In genomic region chr2:135773194-135773972, GRCm38 (mm10) we compare ENCODE assay signal across 13 mouse cellular contexts.
DNase-seq lines count a peak whose midpoint lies in the region; ATAC-seq and TF ChIP-seq lines count a peak whose summit lies in the region.
"Had no signal": no experiment of that assay in that cellular context is flagged by ENCODE, and none has a peak within 500 bp of the region (broad histone marks: within the 10 kb centered on the region; RNA-seq: fewer than 3 reads in every experiment).

No protein-coding gene starts in this region.

- peak; percentile 16 to 19 for DNase-seq in gastrocnemius, adult 8-10 months (ENCODE audit: low spot score in 2 of 2)
- no peak for DNase-seq in gastrocnemius, postnatal 10 days
- no peak for DNase-seq in lung, embryonic 14.5 days
- no peak for DNase-seq in lung, postnatal 36 days
- peak; percentile 69 for DNase-seq in heart, postnatal 0 days (ENCODE audit: low spot score)
- peak; percentile 16 for DNase-seq in yolk sac, embryonic 10.5 days (ENCODE audit: low spot score)
- no peak for DNase-seq in layer of hippocampus, adult 11-12 months (ENCODE audit: low spot score)
- no peak for DNase-seq in cerebellum, adult 11-12 months
- DNase-seq: kidney, adult 11 months; thymus, postnatal 25 days had no signal

- H3K9ac ChIP-seq in lung, embryonic 14.5 days: no peak overlapping the region
- no peak overlapping the region for H3K9ac ChIP-seq in heart, postnatal 0 days (replicated peaks; ENCODE audit: low read depth, low read length)
- H3K9ac ChIP-seq: midbrain, embryonic 12.5 days; neural tube, embryonic 15.5 days had no signal

- H3K36me3 ChIP-seq in lung, embryonic 14.5 days (ENCODE audit: insufficient read depth): no peaks in the 10 kb centered on the region
- H3K36me3 ChIP-seq in heart, postnatal 0 days (replicated peaks; ENCODE audit: control insufficient read depth, insufficient read depth, low read length): no peaks in the 10 kb centered on the region
- H3K36me3 ChIP-seq: G1E; midbrain, embryonic 12.5 days; neural tube, embryonic 15.5 days had no signal

- H3K4me2 ChIP-seq in lung, embryonic 14.5 days: no peak overlapping the region
- peak overlapping the region; percentile 24 for H3K4me2 ChIP-seq in heart, postnatal 0 days (ENCODE audit: low read depth, low read length)
- H3K4me2 ChIP-seq: midbrain, embryonic 12.5 days; neural tube, embryonic 15.5 days had no signal

- peak; percentile 54; the same call in 1 of the 2 replicates for ATAC-seq in lung, embryonic 14.5 days (ENCODE audit: insufficient read depth)
- ATAC-seq in heart, postnatal 0 days (ENCODE audit: insufficient read depth, low read depth): peak; percentile 73

- H3K9me3 ChIP-seq in lung, embryonic 14.5 days (ENCODE audit: low read depth, low read length): no peaks in the 10 kb centered on the region
- no peaks in the 10 kb centered on the region for H3K9me3 ChIP-seq in heart, postnatal 0 days (replicated peaks; ENCODE audit: control insufficient read depth, low read length)
- H3K9me3 ChIP-seq: midbrain, embryonic 12.5 days; neural tube, embryonic 15.5 days had no signal

- 39% methylated on average over 10 of the region's 10 CpGs for WGBS in lung, embryonic 14.5 days
- WGBS in heart, postnatal 0 days: 28% methylated on average over 10 of the region's 10 CpGs

- TF ChIP-seq EP300 in heart, postnatal 0 days (IDR thresholded peaks at IDR 0.05; ENCODE audit: low read depth): no peak

- no peak overlapping the region for H3K4me3 ChIP-seq in lung, embryonic 14.5 days (ENCODE audit: low read depth, low read length)
- no peak overlapping the region for H3K4me3 ChIP-seq in heart, postnatal 0 days (ENCODE audit: low read depth, low read length)
- H3K4me3 ChIP-seq: midbrain, embryonic 12.5 days; neural tube, embryonic 15.5 days had no signal

- H3K27me3 ChIP-seq in lung, embryonic 14.5 days (ENCODE audit: insufficient read depth, low read length): no peaks in the 10 kb centered on the region
- H3K27me3 ChIP-seq in heart, postnatal 0 days (ENCODE audit: control insufficient read depth, insufficient read depth, low read length): no peaks in the 10 kb centered on the region
- H3K27me3 ChIP-seq: midbrain, embryonic 12.5 days; neural tube, embryonic 15.5 days had no signal

- TF ChIP-seq CTCF in lung, embryonic 14.5 days (IDR thresholded peaks at IDR 0.05; ENCODE audit: low read depth): no peak
- TF ChIP-seq CTCF in heart, postnatal 0 days (IDR thresholded peaks at IDR 0.05; ENCODE audit: low read depth): no peak

- H3K4me1 ChIP-seq in lung, embryonic 14.5 days (ENCODE audit: insufficient read depth): no peaks in the 10 kb centered on the region
- peaks cover 21% of the 10 kb centered on the region for H3K4me1 ChIP-seq in heart, postnatal 0 days (ENCODE audit: control insufficient read depth, insufficient read depth)
- H3K4me1 ChIP-seq: midbrain, embryonic 12.5 days had no signal

- no peak overlapping the region for H3K27ac ChIP-seq in lung, embryonic 14.5 days (ENCODE audit: low read depth)
- peak overlapping the region; percentile 72 for H3K27ac ChIP-seq in heart, postnatal 0 days (ENCODE audit: low read depth)
- H3K27ac ChIP-seq: midbrain, embryonic 12.5 days; neural tube, embryonic 15.5 days had no signal

Comparison
In these comparisons a context has a peak if more than half of its experiments do, and no peak if none do; other contexts are left out.
1. DNase-seq: peak in gastrocnemius, adult 8-10 months (2 of 2), heart, postnatal 0 days (single experiment) and yolk sac, embryonic 10.5 days (single experiment); none in gastrocnemius, postnatal 10 days (single experiment), lung, embryonic 14.5 days (single experiment), lung, postnatal 36 days (single experiment), layer of hippocampus, adult 11-12 months (single experiment) and cerebellum, adult 11-12 months (single experiment).